Mouse (Mus musculus): ENCODE measurements at regions not wholly inside any gene's neighbourhood (a gene's known extent, or its start where the extent isn't known, plus 50 kb on each side); places are given as distances from the start of the nearest gene placed in this dataset.

DNA sequence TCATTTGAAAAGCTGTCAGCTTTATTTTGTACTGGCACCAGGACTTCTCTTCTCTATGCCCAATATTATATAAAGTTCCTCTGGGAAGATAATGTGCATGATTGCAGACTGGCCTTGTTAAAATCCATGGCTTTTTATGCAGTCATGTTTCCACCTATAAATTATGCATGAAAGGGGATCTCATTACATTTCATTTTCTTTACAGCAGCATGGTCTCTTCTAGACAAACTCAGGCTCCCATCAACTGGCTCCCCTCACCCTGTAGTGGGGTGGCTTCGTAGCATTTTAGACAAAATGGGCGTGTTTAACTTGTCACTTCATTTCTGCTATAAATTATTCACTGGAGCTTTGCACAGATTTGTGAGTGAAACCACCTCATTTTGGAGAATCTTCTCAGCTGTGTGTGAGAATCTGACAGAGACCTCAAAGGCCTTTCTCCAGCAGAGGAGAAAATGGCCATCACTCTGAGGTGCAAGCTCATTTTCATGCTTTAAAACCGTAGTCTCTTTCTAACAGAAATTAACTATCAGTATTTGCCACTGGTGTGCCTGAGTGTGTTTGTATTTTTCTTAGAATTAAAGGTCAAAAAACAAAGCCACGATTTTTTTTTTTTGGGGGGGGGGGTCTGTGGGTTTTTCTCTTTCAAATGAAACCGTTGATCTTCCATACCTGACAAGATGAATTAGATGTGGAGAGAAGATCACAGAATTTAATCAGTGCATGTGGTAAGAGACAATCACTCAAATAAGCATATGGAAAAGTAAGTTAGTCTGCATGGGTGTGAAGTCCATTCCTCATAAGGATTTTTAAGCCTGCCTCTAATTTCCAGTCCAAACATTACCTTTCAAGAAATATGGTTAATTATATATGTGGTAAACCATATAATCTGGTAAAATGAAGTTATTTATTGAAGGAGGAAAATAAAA is 111.4 kb upstream of the 1700008P02Rik start:
- no peaks in the 10 kb centered on the region for H3K36me3 ChIP-seq (replicated peaks)
- H3K4me3 ChIP-seq = no peak overlapping the region
- WGBS = 83% methylated on average over 5 of the region's 5 CpGs
- H3K9me3 ChIP-seq = no peaks in the 10 kb centered on the region
- peaks cover 4% of the 10 kb centered on the region; the same call in 1 of the 2 replicates for H3K4me1 ChIP-seq
- H3K27me3 ChIP-seq (ENCODE audit: poor library complexity, severe bottlenecking) = no peaks in the 10 kb centered on the region
- DNase-seq (ENCODE audit: extremely low spot score, low spot score) = no peak
- no peak overlapping the region for H3K27ac ChIP-seq

- Histone ChIP-seq H3K27me3 (ENCODE audit: poor library complexity, severe bottlenecking) (no peaks in the 10 kb centered on the region), H3K36me3 (replicated peaks) (no peaks in the 10 kb centered on the region), H3K4me1 (peaks cover 4% of the 10 kb centered on the region; the same call in 1 of the 2 replicates), H3K27ac (no peak overlapping the region), H3K9me3 (no peaks in the 10 kb centered on the region), H3K4me3 (no peak overlapping the region)
- DNase-seq (ENCODE audit: extremely low spot score, low spot score) = no peak
Measured at GRCm38 (mm10) chr3:6730066-6730465, 109.8 kb upstream of the 1700008P02Rik start.

DNA sequence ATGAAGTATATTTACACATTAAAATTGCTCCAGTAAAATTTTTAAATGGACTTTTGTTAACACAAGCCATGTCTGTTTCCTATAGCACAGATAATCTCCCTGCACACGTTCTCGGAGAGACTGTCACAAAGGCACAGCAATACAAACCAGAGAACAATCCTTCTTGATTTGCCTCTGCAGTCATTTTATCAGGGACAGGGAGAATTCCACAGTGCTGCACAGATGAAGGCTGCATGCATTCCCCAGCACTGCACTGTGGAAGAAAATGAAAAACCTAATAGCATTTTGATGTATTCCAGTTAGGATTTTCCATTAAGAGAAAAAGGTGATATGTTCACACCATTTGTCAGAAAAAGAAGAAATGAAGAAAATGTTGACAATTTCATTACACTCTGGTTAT is 63.4 kb upstream of the 1700008P02Rik start:
- Histone ChIP-seq H3K9me3 (no peaks in the 10 kb centered on the region), H3K27me3 (ENCODE audit: poor library complexity, severe bottlenecking) (no peaks in the 10 kb centered on the region), H3K36me3 (replicated peaks) (no peaks in the 10 kb centered on the region), H3K4me1 (no peaks in the 10 kb centered on the region), H3K4me3 (no peak overlapping the region), H3K27ac (no peak overlapping the region)
- no peak for DNase-seq (ENCODE audit: extremely low spot score, low spot score)
- WGBS = 70% methylated on average over 2 of the region's 2 CpGs

- Histone ChIP-seq H3K27ac (no peak overlapping the region), H3K27me3 (ENCODE audit: poor library complexity, severe bottlenecking) (no peaks in the 10 kb centered on the region)
- 87% methylated on average over 2 of the region's 2 CpGs for WGBS
Measured at GRCm38 (mm10) chr3:6681411-6681810, 61.2 kb upstream of the 1700008P02Rik start.

DNA sequence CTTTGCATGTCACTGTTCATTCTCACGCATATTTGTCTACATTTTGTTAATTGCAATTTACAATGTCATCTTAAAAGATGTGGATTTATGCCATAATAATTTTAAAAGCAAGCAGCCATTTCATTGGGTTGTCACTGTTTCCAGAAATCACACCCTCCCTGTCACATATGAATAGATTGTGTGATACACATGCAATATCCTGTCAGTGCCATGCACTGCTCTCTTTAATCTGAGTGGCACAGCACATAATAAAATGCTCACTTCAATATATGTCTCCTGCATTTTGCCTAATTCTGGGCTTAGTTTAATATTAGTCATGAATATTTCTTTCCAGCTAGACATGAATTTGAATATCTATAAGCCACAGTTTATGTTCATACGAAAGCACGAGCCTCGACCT is 56.1 kb upstream of the 1700008P02Rik start:
- WGBS = 94% methylated on average over 4 of the region's 4 CpGs
- no peak overlapping the region for H3K4me3 ChIP-seq
- H3K27ac ChIP-seq = no peak overlapping the region
- DNase-seq (ENCODE audit: extremely low spot score, low spot score) = no peak
- H3K4me1 ChIP-seq = no peaks in the 10 kb centered on the region
- H3K9me3 ChIP-seq = no peaks in the 10 kb centered on the region
- H3K27me3 ChIP-seq (ENCODE audit: poor library complexity, severe bottlenecking) = no peaks in the 10 kb centered on the region
- no peaks in the 10 kb centered on the region for H3K36me3 ChIP-seq (replicated peaks)

More at GRCm38 (mm10) chr3:6681411-6681810, 61.2 kb upstream of the 1700008P02Rik start:
- no peak for DNase-seq (ENCODE audit: extremely low spot score, low spot score)
- Histone ChIP-seq H3K4me1 (no peaks in the 10 kb centered on the region), H3K4me3 (no peak overlapping the region), H3K36me3 (replicated peaks) (no peaks in the 10 kb centered on the region), H3K9me3 (no peaks in the 10 kb centered on the region)

DNA sequence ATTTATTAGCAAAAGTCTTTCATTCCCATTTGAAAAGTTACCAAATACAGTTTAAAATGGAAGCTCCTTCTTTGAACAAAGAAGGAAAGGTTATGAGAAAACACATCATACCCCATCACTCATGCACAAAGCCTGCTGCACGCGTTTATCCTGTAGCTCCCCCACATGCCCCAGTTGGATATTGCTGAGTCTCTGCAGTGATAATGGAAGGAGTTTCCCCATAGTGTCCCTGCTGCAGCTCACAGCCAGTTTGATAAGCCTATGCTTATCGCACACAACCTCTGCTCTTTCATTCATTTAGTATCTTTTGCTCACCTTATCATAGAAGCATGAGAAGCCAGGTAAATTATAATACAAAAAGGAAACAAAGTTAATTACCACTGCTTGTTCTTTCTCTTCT is 55.1 kb upstream of the 1700008P02Rik start:
- Histone ChIP-seq H3K36me3 (replicated peaks) (no peaks in the 10 kb centered on the region), H3K27ac (no peak overlapping the region), H3K9me3 (no peaks in the 10 kb centered on the region), H3K4me3 (no peak overlapping the region), H3K4me1 (no peaks in the 10 kb centered on the region), H3K27me3 (ENCODE audit: poor library complexity, severe bottlenecking) (no peaks in the 10 kb centered on the region)
- no peak for DNase-seq (ENCODE audit: extremely low spot score, low spot score)
- 54% methylated on average over 3 of the region's 3 CpGs for WGBS

Data from forebrain, embryonic 10.5 days (tissue).